Comparison of ENCODE assay signal across 10 mouse cellular contexts in the genomic region with DNA sequence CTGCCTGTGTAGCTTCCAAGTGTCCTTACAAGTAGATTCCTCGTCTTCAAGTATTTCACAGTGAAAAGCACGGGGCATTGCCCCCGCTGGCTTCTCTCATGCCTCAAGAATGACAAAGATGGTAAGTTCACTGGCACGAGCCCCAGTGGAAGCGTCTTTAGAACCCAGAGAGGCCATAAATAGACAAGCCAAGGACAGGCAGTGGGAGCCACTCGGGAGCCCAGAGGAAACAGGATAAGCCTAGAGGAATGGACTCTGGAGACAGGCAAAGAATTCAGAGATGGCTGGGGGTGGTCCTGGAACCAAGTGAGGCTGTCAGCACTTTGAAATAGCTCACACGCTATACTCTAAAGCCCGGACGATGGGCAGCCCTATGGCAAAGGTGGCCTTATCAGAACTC. TPM values are rescaled to one million over a fixed set of nuclear protein-coding genes. Genes with fewer than 3 reads are reported as not detected.
DNase-seq lines count a peak whose midpoint lies in the region; ATAC-seq and TF ChIP-seq lines count a peak whose summit lies in the region.
"Had no signal": no experiment of that assay in that cellular context is flagged by ENCODE, and none has a peak within 500 bp of the region (broad histone marks: within the 10 kb centered on the region; RNA-seq: fewer than 3 reads in every experiment).

No protein-coding gene starts in this region.

- H3K9me3 ChIP-seq in hindbrain, embryonic 16.5 days (ENCODE audit: control insufficient read depth, low read length) = no peaks in the 10 kb centered on the region
- no peaks in the 10 kb centered on the region for H3K9me3 ChIP-seq in hindbrain, embryonic 11.5 days (ENCODE audit: control insufficient read depth, low read length)
- no peaks in the 10 kb centered on the region for H3K9me3 ChIP-seq in heart, postnatal 0 days (replicated peaks; ENCODE audit: control insufficient read depth, low read length)
- H3K9me3 ChIP-seq: midbrain, embryonic 15.5 days had no signal

- peaks cover 22% of the 10 kb centered on the region for H3K4me1 ChIP-seq in hindbrain, embryonic 16.5 days (ENCODE audit: control insufficient read depth, insufficient read depth, low read depth, low read length)
- H3K4me1 ChIP-seq in hindbrain, embryonic 11.5 days (replicated peaks; ENCODE audit: control insufficient read depth, insufficient read depth, low read length) = peaks cover 2% of the 10 kb centered on the region; the same call in 1 of the 2 replicates
- peaks cover 36% of the 10 kb centered on the region for H3K4me1 ChIP-seq in heart, postnatal 0 days (ENCODE audit: control insufficient read depth, insufficient read depth)

- in situ Hi-C loops in Patski (cut with MboI; ENCODE audit: low pct_unique_long_range_greater_than_20kb) = no loop called here

- ATAC-seq in hindbrain, embryonic 16.5 days = 0 out of 2 replicates have a peak, but pooled peaks have one; percentile 16
- no peak for ATAC-seq in hindbrain, embryonic 11.5 days (ENCODE audit: low FRiP score)
- peak; percentile 80 for ATAC-seq in Patski
- peak; percentile 82 for ATAC-seq in heart, postnatal 0 days (ENCODE audit: insufficient read depth, low read depth)
- ATAC-seq: liver, embryonic 12.5 days; midbrain, embryonic 15.5 days had no signal

- 84% methylated on average over 9 of the region's 9 CpGs for WGBS in hindbrain, embryonic 16.5 days
- WGBS in hindbrain, embryonic 11.5 days = 84% methylated on average over 9 of the region's 9 CpGs
- 14% methylated on average over 9 of the region's 9 CpGs for WGBS in heart, postnatal 0 days

- H3K36me3 ChIP-seq in hindbrain, embryonic 16.5 days (ENCODE audit: control insufficient read depth, insufficient read depth, low read length) = no peaks in the 10 kb centered on the region
- H3K36me3 ChIP-seq in hindbrain, embryonic 11.5 days (ENCODE audit: control insufficient read depth, insufficient read depth, low read length) = no peaks in the 10 kb centered on the region
- 0 out of 2 replicates have a peak, but pooled peaks cover 3% of the 10 kb centered on the region for H3K36me3 ChIP-seq in heart, postnatal 0 days (replicated peaks; ENCODE audit: control insufficient read depth, insufficient read depth, low read length)
- H3K36me3 ChIP-seq: liver, embryonic 12.5 days; midbrain, embryonic 15.5 days had no signal

- H3K4me2 ChIP-seq in hindbrain, embryonic 16.5 days (ENCODE audit: low read length) = no peak overlapping the region
- H3K4me2 ChIP-seq in hindbrain, embryonic 11.5 days (replicated peaks; ENCODE audit: low read depth, low read length) = no peak overlapping the region
- no peak overlapping the region for H3K4me2 ChIP-seq in heart, postnatal 0 days (ENCODE audit: low read depth, low read length)
- H3K4me2 ChIP-seq: liver, embryonic 12.5 days; midbrain, embryonic 15.5 days had no signal

- H3K27ac ChIP-seq in hindbrain, embryonic 16.5 days (ENCODE audit: low read depth, low read length) = no peak overlapping the region
- H3K27ac ChIP-seq in hindbrain, embryonic 11.5 days (ENCODE audit: low read depth, low read length) = no peak overlapping the region
- peak overlapping the region; percentile 90 for H3K27ac ChIP-seq in heart, postnatal 0 days (ENCODE audit: low read depth)
- H3K27ac ChIP-seq: liver, embryonic 12.5 days; midbrain, embryonic 15.5 days had no signal

- no peak for TF ChIP-seq CTCF in Patski (IDR thresholded peaks at IDR 0.05)
- no peak for TF ChIP-seq CTCF in heart, postnatal 0 days (IDR thresholded peaks at IDR 0.05; ENCODE audit: low read depth)

- CTCF ChIA-PET in Patski (lab: Charles Lee) = interaction anchor here (1.2 to 1.9 kb wide), 7 partner anchors 12 to 32 kb away, joined by 3 to 6 read pairs (median 4); no protein-coding TSS in a partner anchor

- H3K27me3 ChIP-seq in hindbrain, embryonic 16.5 days (replicated peaks; ENCODE audit: control insufficient read depth, insufficient read depth, low read length) = no peaks in the 10 kb centered on the region
- no peaks in the 10 kb centered on the region for H3K27me3 ChIP-seq in hindbrain, embryonic 11.5 days (ENCODE audit: control insufficient read depth, insufficient read depth, low read length)
- H3K27me3 ChIP-seq in Patski = no peaks in the 10 kb centered on the region
- H3K27me3 ChIP-seq in heart, postnatal 0 days (ENCODE audit: control insufficient read depth, insufficient read depth, low read length) = no peaks in the 10 kb centered on the region
- H3K27me3 ChIP-seq: liver, embryonic 12.5 days; midbrain, embryonic 15.5 days had no signal

- 0 out of 2 replicates have a peak, but pooled peaks have one; percentile 45 for TF ChIP-seq EP300 in heart, postnatal 0 days (IDR thresholded peaks at IDR 0.05; ENCODE audit: low read depth)

- H3K4me3 ChIP-seq in hindbrain, embryonic 16.5 days (ENCODE audit: low read length) = no peak overlapping the region
- no peak overlapping the region for H3K4me3 ChIP-seq in hindbrain, embryonic 11.5 days (ENCODE audit: low read depth, low read length)
- no peak overlapping the region for H3K4me3 ChIP-seq in heart, postnatal 0 days (ENCODE audit: low read depth, low read length)
- H3K4me3 ChIP-seq: liver, embryonic 12.5 days; midbrain, embryonic 15.5 days had no signal

- DNase-seq in hindbrain, embryonic 11.5 days (ENCODE audit: low spot score) = no peak
- DNase-seq in Patski (ENCODE audit: low read depth, low spot score) = peak; percentile 72
- DNase-seq in gastrocnemius, postnatal 25 days = peak; percentile 44
- peak; percentile 83 for DNase-seq in heart, postnatal 0 days (ENCODE audit: low spot score)
- DNase-seq in spleen, postnatal 4 days (ENCODE audit: low spot score in 2 of 2) = no peak
- no peak for DNase-seq in urinary bladder, postnatal 10 days (ENCODE audit: low spot score)
- DNase-seq in embryo, embryonic 9.5 days (ENCODE audit: extremely low spot score) = no peak

- POLR2A ChIA-PET in Patski (lab: Charles Lee) = interaction anchor here (0.7 to 1.1 kb wide), 2 partner anchors 12 to 96 kb away, joined by 3 to 4 read pairs; no protein-coding TSS in a partner anchor

- H3K9ac ChIP-seq in hindbrain, embryonic 16.5 days (ENCODE audit: low read depth, low read length) = no peak overlapping the region
- no peak overlapping the region for H3K9ac ChIP-seq in hindbrain, embryonic 11.5 days (ENCODE audit: low read depth, low read length)
- no peak overlapping the region for H3K9ac ChIP-seq in heart, postnatal 0 days (replicated peaks; ENCODE audit: low read depth, low read length)
- H3K9ac ChIP-seq: liver, embryonic 12.5 days; midbrain, embryonic 15.5 days had no signal

RNA-seq across cellular contexts. Expression of a gene that starts 45.8 kb away (rescaled TPM):
- 83.6 and 101 TPM in 2 replicates for polyA plus RNA-seq in hindbrain, embryonic 16.5 days (2015; fragmentation: Nextera tagmentation; extraction: Ambion mirVana)
- polyA plus RNA-seq in hindbrain, embryonic 11.5 days (2014; fragmentation: Nextera tagmentation; extraction: Ambion mirVana) = 82.7 and 97.2 TPM in 2 replicates
- polyA plus RNA-seq in Patski (2021) = 68.9 TPM
- total RNA-seq in gastrocnemius, postnatal 25 days (2021) = 100 to 1,000 TPM; 124 to 147 TPM
- total RNA-seq in heart, postnatal 0 days (2014; rRNA removed; ENCODE audit: low replicate concordance) = 77.7 and 140 TPM in 2 replicates
- 153 and 159 TPM in 2 replicates for polyA plus RNA-seq in heart, postnatal 0 days (2015; fragmentation: Nextera tagmentation; extraction: Ambion mirVana)

Comparison
In these comparisons a context has a peak if more than half of its experiments do, and no peak if none do; other contexts are left out.
1. DNase-seq: peak in Patski (single experiment), gastrocnemius, postnatal 25 days (single experiment) and heart, postnatal 0 days (single experiment); none in hindbrain, embryonic 11.5 days (single experiment), spleen, postnatal 4 days (0 of 2), urinary bladder, postnatal 10 days (single experiment) and embryo, embryonic 9.5 days (single experiment).